Mouse (Mus musculus): Measurements from ENCODE around the gene Ninl.
A peak's percentile ranks its signal among the peaks of the same experiment; 100 is the strongest.
"Not testable (repeated sequence)": the region's sequence is repeated elsewhere in the genome, so short reads cannot be mapped to it uniquely, and the experiment has no call there.

The Ninl gene

DNA sequence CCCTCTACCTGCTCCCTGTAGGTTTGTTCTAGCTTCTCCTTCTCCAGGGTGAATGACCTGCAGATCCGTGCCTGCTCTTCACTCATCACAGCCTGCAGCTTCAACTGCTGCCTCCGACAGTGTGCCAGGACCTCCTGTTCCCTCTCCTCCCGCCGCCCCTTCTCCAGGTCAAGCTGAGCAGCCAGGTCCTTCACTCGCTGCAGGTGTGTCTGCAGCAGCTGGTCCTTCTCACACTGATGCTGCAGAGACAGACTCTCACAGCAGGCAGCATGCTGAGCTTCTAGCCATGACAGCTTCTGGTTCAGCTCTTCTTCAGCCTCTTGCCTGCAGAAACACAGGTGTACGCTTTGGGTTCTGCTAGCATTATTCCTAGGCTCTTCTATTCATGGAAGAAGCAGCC is 89.1 kb downstream of the Ninl start:
- DNase-seq (ENCODE audit: inconsistent age in 2 of 2, low spot score in 1 of 2) = no peak

DNA sequence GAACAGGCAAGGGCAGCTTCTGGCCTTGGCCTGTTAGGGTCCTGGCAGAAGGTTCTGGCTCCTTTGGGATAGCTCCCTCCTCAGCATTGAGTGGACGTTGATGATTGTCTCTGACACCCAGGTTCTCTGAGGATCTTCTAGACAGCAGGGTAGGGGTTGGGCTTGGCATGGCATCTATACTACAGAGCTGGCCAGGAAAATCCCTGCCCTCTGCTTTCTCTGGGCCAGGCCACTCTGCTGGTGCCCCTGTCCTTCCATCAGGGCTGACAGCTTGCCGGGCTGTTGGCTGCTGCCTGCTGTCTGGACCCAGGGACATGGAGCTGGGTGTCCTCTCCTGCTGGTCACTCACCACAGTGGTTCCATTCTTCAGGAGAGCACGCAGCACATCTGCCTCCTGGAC is 89.5 kb downstream of the Ninl start:
- no peak for DNase-seq (ENCODE audit: inconsistent age in 2 of 2, low spot score in 1 of 2)

DNA sequence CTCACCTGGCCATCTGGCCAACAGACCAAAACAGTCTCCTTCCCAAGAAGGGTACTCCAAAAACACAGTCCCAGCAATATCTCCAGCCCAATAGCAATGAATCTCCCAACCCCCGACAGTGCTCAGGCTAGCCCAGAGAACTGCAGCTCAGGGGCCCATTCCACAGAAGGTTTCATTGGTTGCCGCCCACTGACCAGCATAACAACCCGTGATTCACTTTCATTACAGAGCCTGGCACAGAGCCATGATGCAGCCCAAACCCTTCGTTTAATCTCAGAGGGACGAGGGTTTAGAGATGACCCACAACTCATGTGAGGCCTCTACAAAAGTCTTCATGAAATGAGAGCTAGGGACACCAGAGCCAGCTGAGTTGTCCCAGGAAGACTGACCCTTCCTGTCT is 90.4 kb downstream of the Ninl start:
- peak in 1 of 2 experiments; percentile 47 for DNase-seq (ENCODE audit: inconsistent age in 2 of 2, low spot score in 1 of 2)

DNA sequence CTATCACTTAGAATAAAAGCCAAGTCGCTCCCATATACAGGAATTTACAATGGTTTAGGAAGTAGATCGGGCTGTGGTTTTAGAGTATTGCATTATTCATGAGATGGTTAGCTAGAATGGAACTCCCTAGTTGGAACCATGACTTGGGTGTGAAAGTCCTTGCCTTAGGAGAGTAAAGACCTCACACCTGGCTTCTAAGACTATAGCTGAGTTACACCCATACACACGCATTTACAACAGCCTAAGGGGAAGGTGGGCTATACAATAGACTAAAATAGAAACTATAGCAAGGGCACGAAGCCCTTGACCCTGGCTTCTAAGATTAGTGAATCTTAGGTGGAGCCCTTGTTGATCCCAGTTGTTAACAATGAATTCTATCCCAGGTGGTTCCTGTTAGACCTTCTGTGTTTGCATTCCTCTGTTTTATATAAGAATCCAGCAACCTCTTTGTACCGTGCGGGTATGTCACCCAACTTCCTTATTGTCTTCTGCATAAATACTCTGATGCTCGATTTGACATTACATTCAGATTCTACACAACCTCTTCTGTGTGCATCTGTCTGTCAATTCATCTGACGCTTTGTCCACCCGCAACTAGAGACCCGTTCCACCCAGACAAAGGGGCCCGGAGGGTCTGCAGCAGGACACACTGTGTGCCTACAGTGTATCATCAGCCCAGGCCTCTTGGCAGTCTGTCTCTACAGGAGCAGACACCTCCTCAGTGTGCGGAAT is 91.1 kb downstream of the Ninl start:
- not testable (repeated sequence) for DNase-seq (ENCODE audit: inconsistent age in 2 of 2, low spot score in 1 of 2)

DNA sequence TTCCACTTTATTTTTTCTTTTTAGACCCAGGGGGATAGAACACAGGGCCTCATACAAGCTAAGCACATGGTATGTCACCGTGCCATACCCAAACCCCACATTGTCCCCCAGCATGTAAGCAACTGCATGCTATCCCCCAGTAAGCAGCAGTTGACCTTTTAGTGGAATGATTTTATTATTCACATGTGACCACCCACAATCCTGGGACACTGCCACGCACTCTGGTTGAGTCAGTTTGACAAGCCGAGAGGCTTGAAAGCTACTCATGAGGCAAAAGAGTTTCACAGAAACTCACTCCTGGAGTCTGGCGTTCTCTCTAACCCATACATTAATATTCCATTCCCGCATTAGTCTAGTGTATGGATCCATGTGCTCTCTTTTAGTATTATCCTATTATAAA is 91.8 kb downstream of the Ninl start:
- peak; percentile 31 to 63 for DNase-seq (ENCODE audit: inconsistent age in 2 of 2, low spot score in 1 of 2)

DNA sequence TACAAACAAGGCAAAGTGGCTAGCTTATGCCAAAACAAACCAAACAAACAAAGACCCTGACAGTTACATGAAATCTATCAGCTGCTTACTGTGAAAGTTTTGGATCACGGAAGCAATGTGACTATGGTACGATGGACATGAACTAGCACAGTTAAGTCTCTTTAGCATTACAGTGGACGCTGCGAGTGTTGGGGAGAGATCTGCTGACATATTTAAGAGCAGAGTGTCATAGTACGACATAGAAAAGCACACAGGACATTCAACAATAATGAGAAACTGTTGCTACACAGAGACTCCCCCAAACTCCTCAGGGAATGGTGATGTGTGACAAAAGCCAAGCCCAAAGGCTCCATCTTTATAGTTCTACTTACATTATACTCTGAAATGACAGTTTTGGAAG is 95.2 kb downstream of the Ninl start:
- no peak for DNase-seq (ENCODE audit: inconsistent age in 2 of 2, low spot score in 1 of 2)

DNA sequence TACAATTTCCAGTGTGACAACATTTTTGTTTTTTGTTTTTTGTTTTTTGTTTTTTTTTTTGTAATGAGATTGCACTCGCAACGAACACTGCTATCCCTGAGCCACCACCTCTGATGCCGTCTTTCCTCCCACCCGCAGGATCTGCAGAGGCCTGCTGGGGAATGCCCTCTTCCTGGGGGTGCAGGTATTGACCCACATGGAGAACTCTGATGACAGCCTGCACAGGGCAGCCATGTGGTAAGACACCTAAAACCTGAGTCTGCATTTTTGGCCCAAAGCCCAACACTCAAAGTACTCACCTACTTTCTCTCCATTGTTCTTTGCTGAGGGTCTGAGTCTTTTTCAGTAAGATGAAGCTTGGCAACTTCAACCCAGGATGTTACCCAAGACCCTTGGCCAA is 104.5 kb downstream of the Ninl start:
- DNase-seq (ENCODE audit: inconsistent age in 2 of 2, low spot score in 1 of 2) = no peak

DNA sequence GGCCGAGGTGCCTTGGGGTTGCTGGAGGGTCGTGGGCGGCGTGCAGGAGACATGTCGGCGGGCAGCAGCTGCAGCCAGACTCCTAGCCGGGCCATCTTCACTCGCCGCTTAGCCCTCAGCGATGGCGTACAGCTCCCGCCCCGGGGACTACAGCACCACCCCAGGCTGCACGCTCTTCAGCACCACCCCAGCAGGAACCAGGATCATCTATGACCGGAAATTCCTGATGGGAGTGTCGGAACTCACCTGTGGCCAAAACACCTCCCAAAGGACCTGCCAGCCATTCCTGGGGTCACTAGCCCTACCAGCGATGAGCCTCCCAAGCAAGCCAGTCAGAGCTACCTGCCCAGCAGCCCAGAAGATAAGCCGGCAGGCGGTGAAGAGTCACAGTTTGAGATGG is 105.7 kb downstream of the Ninl start:
- no peak for DNase-seq (ENCODE audit: inconsistent age in 2 of 2, low spot score in 1 of 2)

DNA sequence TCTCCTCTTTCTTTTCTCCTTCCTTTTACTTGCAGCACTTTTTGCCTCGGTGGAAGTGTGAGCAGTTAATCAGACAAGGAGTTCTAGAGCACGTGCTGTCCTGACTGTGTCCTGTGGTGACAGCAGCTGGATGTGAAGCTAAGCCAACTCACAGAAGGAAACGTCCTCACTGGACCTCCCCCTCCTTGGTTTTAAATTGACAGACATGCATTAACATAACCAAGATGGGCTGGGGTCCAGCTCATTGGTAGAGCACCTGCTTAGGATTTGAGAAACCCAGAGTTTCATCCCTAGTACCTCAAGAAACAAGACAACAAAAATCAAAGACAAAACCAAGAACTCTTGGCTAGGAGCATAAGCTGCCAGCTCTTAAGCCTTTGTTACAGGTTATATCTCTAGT is 108.4 kb downstream of the Ninl start:
- DNase-seq (ENCODE audit: inconsistent age in 2 of 2, low spot score in 1 of 2) = no peak

DNA sequence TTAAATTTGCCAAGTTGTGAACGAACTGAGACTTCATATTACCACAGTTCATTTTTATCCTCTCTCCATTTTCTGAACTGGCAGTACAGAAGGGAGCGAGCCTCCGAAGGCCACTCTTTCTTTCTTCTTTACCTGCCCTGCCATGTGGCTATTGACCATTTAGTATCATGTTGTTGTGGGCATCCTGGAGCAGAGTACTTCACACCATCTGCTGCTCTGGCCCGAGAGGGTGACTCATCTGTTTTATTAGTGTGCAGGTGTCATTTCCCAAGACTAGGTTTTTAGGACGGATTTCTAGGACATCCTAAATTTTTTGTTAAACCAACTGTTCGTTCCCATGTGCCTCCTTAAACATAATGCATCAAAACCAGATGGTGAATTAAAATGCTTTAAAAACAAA is 110.0 kb downstream of the Ninl start:
- no peak for DNase-seq (ENCODE audit: inconsistent age in 2 of 2, low spot score in 1 of 2)

DNA sequence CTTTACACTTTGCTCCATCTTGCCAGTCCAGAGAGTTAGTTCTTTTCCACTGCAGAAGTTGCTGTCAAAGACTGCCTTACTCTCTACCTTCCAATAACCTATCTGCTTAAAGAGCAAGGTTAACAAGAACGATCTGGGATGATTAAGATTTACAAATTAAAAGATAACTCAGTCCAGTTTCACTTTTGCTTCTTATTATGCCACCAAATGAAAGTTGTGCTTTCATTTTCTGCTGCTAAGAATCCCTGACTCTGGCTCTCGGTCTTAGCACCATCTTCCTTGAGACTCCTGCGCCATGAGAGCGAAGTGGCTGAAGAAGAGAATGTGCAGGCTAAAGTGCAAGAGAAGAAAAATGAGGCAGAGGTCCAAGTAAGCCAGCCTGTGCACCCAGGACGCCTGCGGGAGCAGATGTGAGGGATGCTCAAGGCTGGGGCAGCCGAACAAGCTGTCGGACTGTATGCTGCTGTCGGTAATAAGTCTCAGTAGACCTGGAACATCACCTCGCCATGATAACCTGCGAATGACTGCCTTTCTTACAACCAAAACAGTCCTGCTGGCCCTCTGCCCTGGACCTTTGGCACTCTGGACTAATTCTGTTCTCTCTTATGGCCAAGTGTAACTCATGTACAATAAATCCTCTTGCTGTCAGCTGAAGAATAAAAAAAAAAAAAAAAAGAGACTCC is 112.0 kb downstream of the Ninl start:
- DNase-seq (ENCODE audit: inconsistent age in 2 of 2, low spot score in 1 of 2) = peak; percentile 37 to 80

DNA sequence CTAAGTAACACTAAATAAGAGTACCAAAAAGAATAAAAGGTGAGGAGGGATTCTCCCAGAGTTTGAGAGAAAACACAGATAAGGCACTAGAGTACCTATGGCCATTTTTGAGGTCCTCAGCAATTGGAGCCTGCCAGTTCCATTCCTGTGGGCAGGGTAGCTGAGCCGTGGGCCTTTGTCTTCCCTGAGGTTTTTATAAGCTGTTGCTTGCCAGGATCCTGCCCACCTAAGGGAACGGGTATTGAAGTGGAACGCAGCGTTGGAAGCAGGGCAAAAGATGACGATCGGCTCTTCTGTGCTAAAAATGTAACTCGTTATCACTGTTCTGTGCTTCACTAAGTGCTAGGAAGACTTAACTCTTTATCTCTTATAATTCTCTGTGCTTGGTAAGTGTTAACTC is 115.7 kb downstream of the Ninl start:
- DNase-seq (ENCODE audit: inconsistent age in 2 of 2, low spot score in 1 of 2) = no peak

DNA sequence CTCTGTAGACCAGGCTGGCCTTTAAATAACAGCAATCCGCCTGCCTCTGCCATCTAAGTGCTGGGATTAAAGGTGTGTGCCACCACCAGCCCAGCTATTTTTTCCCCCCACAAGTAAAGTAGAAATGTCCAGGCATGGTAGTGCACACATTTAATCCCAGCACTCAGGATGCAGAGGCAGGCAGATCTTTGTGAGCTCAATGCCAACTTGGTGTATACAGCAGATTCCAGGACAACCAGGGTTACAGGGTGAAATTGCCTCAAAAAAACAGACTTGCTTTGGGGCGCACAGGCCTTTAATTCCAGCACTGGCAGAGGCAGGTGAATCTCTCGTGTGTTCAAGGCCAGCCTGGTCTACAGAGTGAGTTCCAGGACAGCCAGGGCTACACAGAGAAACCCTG is 116.2 kb downstream of the Ninl start:
- DNase-seq (ENCODE audit: inconsistent age in 2 of 2, low spot score in 1 of 2) = no peak

DNA sequence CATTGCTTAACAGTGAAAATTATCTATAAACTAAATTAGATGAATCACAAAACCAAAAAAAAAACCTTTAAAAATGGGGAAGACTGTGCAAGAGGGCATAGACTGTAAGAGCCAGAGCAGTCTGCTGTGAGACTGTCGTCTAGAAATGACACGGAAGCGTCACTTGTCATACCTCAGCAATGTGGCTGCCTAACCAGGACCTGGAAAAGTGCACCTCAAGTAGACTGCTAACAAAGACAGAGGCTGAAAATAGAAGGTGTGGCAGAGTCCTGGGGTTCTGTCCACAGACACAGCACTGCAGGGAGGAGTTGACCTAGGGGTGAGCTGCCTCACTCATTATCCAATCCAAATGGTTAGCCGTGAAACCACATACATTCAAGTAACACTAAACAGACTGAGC is 117.0 kb downstream of the Ninl start:
- no peak for DNase-seq (ENCODE audit: inconsistent age in 2 of 2, low spot score in 1 of 2)

DNA sequence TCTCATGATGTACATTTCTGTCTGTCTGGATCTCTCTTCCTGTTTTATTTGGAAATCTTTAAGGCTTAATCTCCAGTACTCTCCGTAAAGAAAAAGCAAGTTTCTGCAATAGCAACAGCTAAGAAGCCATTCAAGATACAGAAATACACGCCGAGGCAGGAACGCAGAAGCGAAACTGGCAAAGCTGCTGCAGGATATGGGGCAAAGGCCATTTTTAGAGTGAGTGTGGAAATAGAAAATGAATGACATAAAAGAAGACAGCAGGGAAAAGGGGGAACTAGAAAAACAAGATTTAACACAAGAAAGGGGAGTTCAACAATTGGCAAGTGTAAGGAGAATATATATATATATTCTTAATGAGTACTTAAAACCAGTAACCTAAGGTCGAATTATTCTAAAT is 117.5 kb downstream of the Ninl start:
- peak in 1 of 2 experiments; percentile 52 for DNase-seq (ENCODE audit: inconsistent age in 2 of 2, low spot score in 1 of 2)

DNA sequence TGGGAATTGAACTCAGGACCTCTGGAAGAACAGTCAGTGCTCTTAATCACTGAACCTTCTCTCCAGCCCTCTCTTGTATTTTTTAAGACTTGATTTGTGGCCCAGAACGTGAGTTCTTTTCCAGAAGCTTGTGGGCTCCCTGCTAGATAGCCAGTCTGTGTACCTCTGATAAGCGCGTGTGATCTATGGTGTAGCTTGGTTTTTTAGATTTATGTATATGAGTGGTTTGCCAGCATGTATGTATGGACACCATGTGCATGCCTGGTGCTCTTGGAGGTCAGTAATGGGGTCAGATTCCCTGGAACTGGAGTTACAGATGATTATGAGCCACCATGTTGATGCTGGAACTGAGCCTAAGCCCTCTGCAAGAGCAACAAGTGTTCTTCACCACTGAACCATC is 118.6 kb downstream of the Ninl start:
- no peak for DNase-seq (ENCODE audit: inconsistent age in 2 of 2, low spot score in 1 of 2)

DNA sequence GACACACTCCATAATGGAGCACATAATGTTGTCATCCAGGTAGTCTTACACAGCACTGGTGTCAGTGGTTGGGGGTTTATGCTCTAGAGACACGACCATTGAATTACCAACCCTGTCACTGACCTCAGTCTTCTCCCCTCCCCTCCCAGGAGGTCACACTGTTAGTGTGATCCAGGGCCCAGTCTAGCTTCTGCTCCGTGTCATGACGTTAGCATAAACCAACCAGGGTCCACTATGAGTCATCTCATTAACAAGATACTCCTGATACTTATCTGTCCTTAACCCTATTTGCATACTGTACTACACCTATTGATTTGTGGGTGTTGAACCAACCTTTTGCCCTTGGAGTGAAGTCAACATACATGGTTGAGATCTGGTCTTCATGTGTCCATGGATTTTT is 120.5 kb downstream of the Ninl start:
- DNase-seq (ENCODE audit: inconsistent age in 2 of 2, low spot score in 1 of 2) = no peak

DNA sequence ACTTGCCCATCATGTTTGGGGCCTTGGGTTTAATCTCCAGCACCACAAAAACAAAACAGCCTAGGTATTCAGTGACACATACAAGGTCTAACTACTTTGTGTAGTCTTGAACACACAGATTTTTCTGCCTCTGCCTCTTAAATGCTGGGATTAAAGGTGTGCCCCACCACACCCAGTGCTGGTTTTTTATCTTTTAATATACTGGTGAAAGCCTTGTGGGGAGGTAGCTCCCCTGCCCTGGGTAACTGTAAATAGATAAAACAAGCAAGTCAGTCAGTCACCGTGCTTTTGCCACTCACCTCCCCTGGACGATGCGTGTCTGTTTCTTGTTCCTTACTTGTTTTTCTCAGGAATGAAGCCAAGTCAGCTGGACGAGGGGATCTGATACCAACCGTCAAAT is 123.4 kb downstream of the Ninl start:
- no peak for DNase-seq (ENCODE audit: inconsistent age in 2 of 2, low spot score in 1 of 2)

DNA sequence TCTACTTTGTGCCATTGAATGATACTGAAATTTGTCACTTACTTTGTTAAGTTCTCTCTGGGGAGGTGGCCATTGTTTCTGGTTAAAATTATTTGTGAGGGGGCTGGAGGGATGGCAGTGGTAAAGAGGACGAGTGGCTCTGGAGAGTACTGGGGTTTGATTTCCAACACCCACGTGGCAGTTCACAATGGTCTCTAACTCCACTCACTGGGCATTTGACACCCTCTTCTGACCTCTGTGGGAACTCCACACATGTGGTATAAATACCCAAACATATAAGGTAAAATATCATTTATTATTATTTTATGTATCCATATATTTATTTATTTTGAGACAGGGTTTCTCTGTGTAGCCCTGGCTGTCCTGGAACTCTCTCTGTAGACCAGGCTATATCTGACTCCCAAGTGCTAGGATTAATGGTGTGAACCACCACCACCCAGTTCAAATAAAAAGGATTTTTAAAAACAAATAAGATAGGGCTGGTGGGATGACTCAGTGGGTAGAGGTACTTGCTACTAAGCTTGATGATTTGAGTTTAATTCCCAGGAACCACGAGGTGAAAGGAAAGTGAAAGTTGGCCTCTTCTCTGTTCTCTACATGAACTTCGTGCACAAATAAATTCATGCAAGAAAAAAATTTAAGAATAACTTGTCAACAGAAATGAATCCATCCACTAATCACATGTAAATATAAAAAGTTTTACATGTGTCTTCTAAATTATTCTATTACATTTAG is 124.2 kb downstream of the Ninl start:
- DNase-seq (ENCODE audit: inconsistent age in 2 of 2, low spot score in 1 of 2) = peak in 1 of 2 experiments; percentile 37

DNA sequence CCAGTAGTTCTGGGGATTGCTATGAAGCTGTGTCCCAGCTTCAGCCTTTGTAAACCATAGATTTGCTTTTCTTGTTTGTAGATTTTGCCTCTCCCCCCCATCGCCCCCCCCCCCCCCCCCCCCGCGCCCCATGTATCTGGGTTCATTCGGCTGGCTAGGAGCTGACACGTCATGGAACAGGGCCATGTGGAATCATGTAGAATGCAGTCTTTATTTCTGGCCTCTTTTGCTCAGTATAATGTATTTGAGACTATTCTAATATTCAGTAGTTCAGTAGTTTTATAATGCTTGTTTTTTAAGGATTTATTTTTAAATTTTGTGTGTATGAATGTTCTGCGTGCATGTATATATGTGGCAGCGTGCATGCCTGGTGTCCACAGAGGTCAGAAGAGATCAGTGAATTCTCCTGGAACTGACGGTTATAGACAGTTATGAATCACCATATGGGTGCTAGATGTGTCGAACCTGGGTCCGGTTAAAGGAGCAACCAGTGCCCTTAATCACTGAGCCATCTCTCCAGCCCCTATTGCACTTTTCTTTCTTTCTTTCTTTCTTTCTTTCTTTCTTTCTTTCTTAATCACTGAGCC is 128.8 kb downstream of the Ninl start:
- no peak for DNase-seq (ENCODE audit: inconsistent age in 2 of 2, low spot score in 1 of 2)

DNA sequence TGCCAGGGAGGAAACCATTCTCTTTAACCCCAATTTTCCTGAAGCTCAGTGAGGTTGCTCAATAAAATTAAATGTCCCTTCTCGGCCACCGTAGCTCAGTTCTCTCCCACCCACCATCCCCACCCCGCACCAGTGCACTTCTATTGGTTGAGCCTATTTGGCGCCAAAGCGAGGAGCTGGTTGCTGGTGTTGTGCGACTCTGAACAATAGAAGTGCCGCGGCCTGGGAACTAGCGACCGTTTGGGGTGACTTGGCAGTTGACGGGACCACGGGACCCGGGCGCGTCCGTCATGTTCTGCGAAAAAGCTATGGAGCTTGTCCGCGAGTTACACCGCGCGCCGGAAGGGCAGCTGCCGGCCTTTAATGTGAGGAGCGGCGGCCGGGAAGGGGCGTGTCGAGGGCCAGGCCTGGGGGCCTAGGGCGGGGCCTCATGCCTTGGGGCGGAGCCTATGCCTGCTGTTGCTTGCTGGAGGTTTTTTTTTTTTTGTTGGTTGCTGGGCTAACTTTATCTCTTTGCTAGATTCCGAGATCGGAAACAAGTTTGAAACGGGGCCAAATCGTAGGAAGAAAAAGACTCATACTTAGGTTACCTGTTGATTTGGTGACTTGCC is 129.6 kb downstream of the Ninl start:
- peak; percentile 97 to 99 for DNase-seq (ENCODE audit: inconsistent age in 2 of 2, low spot score in 1 of 2)

Data from adrenal gland, adult (tissue).